In genomic region chrX:37117085-37117484, GRCm38 (mm10) we compare ENCODE assay signal across 27 mouse cellular contexts. TPM values are rescaled to one million over a fixed set of nuclear protein-coding genes. Genes with fewer than 3 reads are reported as not detected.
"Had no signal": no experiment of that assay in that cellular context is flagged by ENCODE, and none has a peak within 500 bp of the region (broad histone marks: within the 10 kb centered on the region; RNA-seq: fewer than 3 reads in every experiment).

No protein-coding gene starts in this region.

- H3K4me1 ChIP-seq: liver, embryonic 13.5 days; midbrain, embryonic 10.5 days; midbrain, embryonic 13.5 days; neural tube, embryonic 13.5 days had no signal

- H3K9me3 ChIP-seq: liver, embryonic 13.5 days; midbrain, embryonic 13.5 days; neural tube, embryonic 13.5 days had no signal

- H3K36me3 ChIP-seq: liver, embryonic 13.5 days; midbrain, embryonic 10.5 days; midbrain, embryonic 13.5 days; neural tube, embryonic 13.5 days had no signal

- H3K4me2 ChIP-seq: liver, embryonic 13.5 days; midbrain, embryonic 13.5 days; neural tube, embryonic 13.5 days had no signal

- H3K27me3 ChIP-seq: liver, embryonic 13.5 days; midbrain, embryonic 13.5 days; neural tube, embryonic 13.5 days had no signal

- DNase-seq: kidney, adult 11 months; kidney, adult 9 months; kidney, postnatal 25 days; layer of hippocampus, postnatal 36 days; left cerebral cortex, postnatal 4 days; liver, embryonic 13.5 days; lung, adult 2 months; lung, postnatal 36 days; retina, postnatal 1 day; right cerebral cortex, postnatal 25 days; spleen, adult 18-20 months; thymus, adult 18-20 months had no signal

- H3K4me3 ChIP-seq: layer of hippocampus, adult 2 months; liver, embryonic 13.5 days; midbrain, embryonic 10.5 days; midbrain, embryonic 13.5 days; myocyte; neural tube, embryonic 13.5 days had no signal

- ATAC-seq: lung, postnatal 0 days; midbrain, embryonic 13.5 days; midbrain, embryonic 16.5 days had no signal

- H3K27ac ChIP-seq: layer of hippocampus, adult 2 months; liver, embryonic 13.5 days; midbrain, embryonic 10.5 days; midbrain, embryonic 13.5 days; neural tube, embryonic 13.5 days had no signal

- H3K9ac ChIP-seq: liver, embryonic 13.5 days; midbrain, embryonic 13.5 days; neural tube, embryonic 13.5 days had no signal

RNA-seq across cellular contexts. Expression of gene Akap14, which starts 51.6 kb away (rescaled TPM):
- total RNA-seq: left cerebral cortex, postnatal 14 days; liver, adult 2 months; monocyte, adult 5-6 weeks; neutrophil, adult 5-6 weeks had no signal
- polyA plus RNA-seq: kidney, embryonic 16.5 days; large intestine, adult 2 months; limb, embryonic 14.5 days; liver, adult 2 months; liver, embryonic 13.5 days; myocyte; urinary bladder, adult 2 months had no signal
